Mouse (Mus musculus) gastrocnemius, postnatal 4 days (tissue): Measurements from ENCODE around the gene Cmip. TPM values are rescaled to one million over a fixed set of nuclear protein-coding genes. Genes with fewer than 3 reads are reported as not detected.

Experiments used
- DNase-seq, 2 experiments: peaks; one replicate each; pipeline ENCODE4 v3.0.0; 2021 to 2022; ENCODE audit warnings: low spot score in 2 of 2, mixed read lengths in 2 of 2
- total RNA-seq, 2 experiments: library from RNA; stranded (reverse); gene quantifications; 2 replicates each; pipeline ENCODE4 v1.2.3; 2021

Gene Cmip
- total RNA-seq, 2 experiments from 2014 or later, result 39.1 to 40.7 TPM

DNA sequence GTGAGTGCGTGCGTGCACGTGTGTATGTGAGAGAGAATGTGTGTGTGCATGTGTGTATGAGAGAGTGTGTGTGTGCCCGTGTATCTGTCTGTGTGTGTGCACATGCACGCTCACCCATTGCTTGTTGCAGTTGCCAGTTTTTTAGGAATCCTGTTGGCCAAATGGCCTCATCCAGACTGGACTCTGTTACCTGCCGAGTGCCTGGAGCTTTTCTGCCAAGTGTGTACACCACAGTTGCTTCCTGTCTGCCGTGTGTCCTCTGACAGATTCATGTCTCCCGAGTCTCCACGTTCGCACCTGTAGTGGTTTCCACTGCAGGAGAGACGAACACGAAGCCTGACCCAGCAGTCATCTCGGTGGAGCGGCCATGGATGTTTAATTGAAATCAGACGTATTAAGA lies 64.4 kb downstream of the Cmip start:
- DNase-seq, result no peak

DNA sequence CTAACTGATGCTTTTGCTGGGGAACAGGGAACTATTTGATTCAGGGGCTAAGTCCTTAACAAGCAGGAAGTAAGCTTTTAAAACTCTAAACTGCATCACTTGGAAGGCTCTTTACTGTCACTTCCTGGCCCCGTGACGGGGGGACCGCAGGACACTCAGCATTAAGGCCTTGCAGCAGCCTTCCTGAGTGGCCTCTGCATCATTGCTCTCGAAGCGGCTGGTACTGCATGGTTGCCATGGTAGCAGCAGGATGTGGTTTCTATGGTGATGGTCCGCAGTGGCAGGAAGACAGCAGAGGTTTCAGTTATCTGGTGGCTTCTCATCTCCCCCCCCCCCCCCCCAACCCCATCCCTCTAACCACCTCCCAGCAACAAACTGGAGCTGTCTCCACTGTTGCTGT lies 65.2 kb downstream of the Cmip start:
- no peak for DNase-seq

DNA sequence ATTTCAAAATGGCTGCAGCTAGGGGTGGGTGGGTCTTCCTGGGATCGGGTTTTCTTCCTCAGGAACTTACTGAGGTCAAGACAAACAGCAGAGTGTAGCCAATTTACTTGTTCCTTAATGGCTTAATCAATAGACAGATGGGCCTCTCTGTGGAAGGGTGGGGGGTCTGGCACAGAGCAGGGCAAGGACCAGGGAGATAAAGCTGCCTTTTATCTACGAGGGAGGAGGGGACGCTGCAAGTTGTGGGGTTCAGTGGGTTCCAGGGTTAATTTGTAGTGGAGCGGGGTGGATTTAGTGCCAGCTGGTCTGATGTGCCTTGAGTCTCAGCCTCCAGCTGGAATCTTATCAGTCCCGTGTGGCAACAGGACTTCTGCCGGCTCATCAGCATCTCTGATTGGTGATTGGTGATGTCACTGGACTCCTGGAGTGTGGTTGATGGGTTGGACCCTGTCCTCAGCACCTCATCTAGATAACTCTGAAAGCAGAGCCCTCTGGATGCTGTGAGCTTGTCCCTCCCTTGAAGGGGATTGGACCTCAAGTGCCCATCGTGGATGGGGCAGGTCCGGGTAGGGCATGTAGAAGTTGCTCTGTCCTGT lies 65.9 kb downstream of the Cmip start:
- DNase-seq, result no peak

DNA sequence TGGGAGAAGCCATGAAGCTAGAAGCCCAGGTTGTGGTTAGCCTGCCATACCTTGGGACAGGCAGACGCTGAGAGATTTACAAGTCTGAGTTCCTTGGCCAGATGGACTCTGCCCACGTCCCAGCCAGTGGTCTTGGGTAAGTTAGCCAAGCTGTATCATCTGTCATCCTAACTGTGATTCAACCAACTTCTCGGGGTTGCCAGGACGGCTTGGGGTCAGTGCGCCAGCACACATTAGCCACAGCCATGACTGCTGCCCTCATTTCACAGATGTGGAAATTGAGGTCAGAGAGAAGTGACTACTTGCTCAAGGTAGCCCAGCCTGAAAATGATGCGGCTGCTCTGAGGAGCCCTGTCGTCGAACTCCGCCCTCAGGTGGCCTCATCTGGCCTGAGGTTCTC lies 68.0 kb downstream of the Cmip start:
- DNase-seq, result no peak

DNA sequence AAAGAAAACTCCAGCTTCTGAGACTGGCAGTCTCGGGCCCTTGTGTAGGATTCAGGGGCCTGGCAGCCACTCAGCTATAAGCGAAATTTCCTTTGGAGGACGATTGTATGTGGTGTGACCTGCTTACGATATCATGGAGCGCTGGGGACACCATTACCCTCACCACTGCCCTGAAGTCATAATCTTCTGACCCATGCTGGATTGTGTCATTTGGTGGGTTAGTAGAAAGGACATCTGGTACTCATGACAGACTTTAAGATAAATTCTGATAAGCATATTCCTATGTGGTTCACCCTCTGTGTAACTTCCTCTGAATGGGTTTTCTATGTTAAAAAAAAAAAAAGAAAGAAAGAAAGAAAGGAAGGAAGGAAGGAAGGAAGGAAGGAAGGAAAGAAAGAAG lies 69.9 kb downstream of the Cmip start:
- no peak for DNase-seq

DNA sequence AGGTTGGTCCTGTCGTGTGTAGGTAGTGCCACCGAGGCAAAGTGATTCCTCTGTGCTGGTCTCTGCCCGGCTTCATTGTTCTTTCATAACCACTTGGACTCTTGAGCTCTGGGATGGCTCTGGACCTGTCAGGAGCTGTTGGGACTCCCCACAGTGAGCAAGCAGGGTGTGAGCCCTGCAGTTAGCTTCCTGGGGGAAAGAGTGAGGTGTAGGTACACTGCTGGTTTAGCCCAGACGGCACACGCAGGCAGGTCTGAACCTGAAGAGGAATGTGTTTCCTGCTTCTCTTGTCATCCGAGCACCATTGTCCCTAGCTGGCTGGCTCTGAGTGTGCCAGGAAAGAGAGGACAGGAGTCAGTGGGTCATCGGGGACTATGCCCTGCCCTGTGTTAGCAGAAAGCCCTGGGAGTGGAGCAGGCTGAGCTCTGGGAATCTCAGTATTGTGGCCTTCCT lies 70.5 kb downstream of the Cmip start:
- DNase-seq, result no peak

DNA sequence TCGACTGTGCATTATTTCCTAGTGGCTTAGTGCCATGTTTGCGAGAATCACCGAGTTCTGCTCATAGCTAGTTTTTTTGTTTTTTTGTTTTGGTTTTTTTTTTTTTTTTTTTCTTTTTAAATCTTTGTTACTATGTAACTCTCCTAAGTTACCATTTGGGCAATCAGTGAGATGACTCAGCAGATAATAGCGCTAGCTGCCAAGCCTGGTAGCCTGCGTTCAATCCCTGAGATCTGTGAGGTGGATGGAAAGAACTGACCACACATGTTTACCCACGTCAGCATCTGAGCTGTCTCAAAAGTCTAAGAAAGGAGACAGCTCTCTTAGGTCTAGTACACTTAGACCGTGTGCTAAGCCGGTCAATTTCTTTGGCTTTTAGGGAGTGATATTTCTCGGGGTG lies 71.9 kb downstream of the Cmip start:
- DNase-seq, result no peak

DNA sequence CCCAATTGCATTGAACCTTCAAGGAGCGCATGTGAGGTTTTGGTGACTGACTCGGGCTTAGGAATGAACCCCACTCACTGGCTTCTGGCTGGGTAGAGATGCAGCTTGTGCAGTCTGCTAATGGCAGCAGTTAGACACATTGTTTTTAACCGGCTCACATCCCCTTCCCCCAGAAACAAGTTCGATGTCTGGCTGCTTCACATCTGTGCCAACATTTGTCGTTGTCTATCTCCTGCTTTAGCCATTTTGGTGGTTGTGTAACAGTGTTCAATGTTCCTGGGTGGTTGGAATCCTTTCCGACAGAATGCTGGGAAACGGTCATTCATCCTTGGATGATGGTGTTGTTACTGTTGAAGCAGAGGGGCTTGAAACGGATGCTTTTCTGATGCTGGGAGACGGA lies 72.3 kb downstream of the Cmip start:
- DNase-seq, result no peak

DNA sequence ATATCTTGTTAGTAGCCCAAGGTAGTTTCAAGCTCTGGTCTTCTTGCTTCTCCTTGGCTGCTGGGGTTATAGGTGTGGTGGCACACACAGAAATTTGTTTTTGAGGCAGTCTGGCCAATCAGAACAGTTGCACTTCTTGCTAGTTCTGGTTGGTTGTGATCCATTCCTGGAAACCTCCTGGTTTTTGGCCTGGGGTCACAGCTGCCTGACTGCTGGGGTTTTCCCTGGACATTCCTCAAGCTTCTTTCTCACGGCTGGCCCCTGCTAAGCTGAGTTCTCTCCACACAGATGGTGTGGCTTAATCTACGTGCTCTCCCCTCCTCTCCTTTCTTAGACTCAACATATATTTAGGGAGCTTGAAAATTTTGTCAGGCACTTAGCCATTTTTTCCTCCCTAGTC lies 73.0 kb downstream of the Cmip start:
- DNase-seq, result no peak

DNA sequence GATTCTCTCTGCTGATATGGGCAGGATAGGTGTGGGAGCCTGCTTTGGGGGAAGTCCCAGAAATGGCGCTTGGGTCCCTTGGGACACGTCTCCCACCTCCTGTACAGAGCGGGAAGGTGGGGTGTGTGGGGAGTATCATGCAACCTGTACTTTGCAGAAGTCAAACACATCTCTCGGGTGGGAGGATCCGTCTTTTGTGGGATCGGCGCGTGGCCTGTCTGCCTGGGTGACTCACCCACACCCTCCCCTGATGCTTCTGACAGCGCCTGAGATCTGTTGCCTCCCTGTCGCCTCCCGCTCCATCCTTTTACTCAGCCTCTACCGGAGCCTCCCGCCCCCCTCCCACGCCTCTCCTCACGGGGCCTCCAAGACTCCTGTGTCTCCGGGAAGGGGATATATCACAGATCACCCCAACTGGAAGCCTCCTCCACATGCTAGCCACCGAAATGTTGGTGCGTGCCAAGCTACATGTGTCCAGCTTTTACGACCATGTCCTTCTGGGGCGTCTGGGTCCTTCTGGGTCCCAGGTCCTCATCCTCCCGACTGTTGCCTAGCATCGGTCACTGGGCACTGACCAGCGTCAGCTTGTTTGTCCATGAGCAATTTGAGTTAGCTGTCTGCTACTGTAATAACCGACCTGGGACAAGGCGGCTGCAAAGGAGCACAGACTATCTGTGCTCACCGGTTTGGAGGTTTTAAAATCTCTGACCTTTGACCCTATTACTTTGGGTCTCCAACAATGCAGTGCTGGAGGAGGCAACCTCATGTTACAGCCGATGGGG lies 75.6 kb downstream of the Cmip start:
- no peak for DNase-seq

DNA sequence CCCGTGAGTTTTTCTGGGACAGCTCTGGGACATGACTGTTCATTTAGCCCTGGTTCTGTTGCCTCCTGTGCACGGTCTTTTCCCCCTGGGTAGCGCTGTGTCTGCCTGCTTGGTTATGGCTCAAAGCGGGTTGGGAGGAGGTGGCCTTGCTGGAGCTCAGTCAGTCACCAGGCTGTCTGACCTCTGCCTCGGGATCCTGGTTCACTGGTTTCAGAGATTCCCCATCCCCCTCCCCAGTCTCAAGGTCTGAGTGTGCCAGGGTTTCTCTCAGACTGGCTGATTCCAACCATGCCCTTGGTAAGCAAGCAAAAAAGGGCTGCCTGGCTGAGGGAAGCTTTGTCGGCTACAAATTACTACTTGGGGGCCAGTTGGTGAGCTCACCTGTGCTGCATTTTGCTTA lies 76.8 kb downstream of the Cmip start:
- DNase-seq, result no peak

DNA sequence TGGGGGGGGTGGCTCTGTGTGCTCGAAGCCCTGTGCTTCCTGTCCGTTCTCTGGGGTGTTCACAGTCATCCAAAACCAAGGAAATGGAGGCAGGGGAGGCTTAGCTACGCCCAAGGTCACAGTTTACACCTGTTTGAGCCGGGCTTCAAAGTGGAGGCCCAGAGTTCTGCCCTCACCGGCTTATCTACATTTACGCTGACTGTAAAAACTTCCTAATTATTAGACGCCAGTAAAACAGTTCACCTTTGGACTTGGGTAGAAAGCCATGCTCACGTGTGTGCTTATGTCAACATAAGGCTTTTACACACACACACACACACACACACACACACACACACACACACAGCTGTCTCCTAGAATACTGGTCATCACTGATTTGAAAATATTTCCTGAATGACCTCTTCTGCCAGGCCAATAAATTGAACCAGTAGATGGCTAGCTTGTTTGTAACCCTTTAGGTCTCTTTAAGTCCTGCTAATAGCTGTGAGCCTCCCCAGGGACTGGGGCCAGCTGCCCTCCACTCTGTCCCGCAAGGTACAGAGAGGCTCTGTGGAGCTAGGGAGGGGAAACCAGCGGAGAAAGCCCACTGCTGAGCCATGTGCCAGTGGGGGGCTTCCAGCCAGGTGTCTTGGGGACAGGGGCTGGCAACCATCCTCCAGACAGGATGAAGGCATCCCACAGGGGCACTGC lies 77.3 kb downstream of the Cmip start:
- DNase-seq, result no peak

DNA sequence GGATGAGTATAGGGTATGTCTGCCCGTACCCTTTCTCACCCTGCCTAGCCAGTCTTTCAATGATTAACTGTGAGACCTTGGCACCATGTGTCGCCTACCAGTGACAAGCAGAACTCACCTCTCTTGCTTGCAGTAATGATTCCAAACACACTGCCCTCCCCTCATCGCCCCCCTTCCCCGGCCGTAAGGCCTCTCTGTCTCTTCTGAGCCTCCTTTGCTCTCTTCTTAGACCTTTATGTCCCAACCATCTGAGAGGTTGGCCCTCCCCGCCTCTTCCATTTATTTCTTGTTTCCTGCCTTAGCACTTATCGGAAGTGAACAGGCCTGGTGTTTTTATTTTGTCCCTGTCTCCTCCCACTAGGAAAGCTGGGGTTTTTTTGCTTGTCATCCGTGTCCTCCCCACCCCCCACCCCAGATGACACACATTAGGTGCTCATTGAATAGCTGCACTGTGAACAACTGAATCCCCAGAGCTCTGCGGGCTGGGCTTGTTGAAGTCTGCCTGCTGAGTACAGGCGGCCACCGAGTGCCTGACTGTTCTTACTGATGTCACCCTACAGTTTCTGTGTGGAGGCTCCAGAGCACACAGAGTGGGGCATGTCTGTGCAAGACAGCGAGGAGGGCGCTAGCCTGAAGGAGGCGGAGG lies 78.0 kb downstream of the Cmip start:
- DNase-seq, result no peak

DNA sequence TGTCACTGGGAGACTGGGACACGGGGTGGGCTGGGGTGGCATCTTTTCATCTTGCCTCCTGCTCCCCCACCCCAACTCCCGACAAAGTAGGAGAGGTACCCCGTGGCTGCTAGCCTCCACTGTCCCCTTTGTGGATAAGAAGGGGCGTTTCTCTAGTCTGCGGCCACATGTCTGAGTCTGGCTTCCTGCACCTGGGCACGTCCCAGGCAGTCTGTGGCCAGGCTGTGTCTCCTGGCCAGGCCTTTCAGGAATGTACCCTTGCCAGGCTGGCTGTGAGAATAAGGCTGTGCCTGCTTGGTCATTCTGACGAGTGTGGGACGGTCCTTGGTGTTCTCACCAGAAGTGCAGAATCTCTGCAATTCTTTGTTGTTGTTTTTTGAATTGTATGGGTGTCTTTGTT lies 78.6 kb downstream of the Cmip start:
- no peak for DNase-seq

DNA sequence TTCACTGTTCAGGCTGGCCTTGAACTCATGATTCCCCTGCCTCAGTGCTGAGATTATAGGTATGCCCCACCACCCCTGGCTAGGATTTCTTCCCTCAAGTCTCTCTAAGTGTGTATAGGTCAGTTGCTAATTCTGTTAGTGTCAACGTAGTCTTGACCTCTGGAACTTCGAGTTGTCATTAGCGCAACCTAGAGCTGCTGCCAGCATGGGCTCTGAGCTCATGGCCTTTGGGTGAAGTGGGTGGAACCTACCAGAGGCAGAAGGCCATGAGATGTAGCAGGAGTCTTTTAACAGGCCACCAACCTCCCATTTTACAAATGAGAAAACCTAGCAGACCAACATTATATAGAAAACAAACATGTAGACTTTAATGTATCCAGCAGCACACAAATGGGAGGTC lies 80.3 kb downstream of the Cmip start:
- DNase-seq, result no peak

DNA sequence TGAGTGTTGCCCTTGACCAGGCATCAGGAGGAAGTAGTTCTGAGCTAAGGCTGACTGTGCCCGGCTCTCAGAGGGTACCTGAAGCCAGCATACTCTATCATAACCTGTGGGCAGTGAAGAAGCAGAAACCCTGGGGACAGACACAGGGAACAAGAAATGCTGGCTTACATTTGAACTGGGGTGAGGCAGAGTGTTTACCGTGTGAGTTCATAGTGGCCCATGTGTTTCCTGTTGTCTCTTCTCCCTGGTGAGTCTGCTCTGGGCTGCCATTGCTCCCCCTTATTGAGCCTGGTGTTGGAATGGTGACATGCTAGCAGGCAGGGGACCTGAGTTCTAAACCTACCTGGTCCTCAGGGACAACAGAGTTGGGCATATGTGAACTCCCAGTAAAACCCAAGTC lies 81.8 kb downstream of the Cmip start:
- DNase-seq, result no peak

DNA sequence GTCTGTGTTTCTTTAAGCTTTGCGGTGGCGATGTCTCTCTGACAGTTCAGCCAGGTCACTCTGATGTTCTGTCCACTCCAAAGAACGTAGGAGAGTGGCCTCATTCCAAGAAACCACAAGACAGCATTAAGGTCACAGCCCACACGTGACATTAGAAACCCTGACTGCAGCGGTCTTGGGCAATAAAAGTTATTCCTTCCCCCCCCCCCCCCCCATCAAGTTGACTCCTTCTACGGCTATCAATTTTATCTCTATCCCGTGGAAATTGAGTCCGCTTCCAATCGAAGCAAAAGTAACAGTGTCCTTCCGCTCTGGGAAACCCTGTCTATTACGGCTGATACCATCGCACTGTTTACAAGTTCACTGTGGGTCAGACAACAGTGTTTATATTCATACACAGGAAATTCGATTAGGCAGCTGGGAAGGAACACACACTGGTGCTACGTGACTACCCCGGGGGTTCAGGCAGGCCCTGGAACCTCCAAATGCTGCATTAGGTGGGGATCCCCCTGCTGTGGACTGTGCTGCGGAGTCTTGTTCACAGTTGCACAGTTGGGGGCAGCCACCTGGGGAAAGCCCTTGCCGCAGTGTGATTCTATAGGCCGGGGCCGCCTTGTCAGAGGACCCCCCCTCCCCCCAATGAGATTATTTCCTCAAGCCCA lies 82.6 kb downstream of the Cmip start:
- no peak for DNase-seq

DNA sequence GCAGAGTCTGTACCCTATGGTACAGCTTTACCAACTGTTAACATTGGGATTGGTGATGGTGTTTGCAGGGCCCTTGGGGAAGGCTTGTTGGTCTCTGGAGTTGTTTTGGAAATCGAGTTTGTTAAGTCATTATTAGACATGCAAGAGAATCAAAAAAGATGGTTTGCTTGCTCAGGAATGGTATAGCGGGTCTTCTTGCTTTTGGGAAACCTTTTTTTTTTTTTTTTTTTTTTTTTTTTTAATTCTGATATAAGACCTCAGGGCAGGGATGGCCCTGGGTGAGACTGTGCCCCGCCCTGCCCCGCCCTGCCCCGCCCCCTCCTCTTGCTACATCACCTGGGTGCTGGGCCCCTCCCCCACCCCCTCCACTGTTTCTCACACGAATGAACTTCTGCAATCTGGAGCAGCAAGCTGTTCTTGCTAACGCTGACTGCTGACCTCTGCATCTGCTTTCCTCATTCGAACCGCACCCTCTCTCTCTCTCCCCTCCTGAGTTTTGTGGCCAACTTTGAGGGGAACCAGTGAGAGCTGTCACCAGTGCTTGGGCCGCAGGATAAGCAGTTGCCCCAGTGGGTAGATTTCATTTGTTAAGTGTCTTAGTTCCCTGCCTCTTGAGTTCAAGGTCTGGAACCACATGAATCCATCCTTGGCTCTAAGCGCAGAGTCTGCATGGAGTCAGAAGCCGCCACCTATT lies 83.2 kb downstream of the Cmip start:
- no peak for DNase-seq

DNA sequence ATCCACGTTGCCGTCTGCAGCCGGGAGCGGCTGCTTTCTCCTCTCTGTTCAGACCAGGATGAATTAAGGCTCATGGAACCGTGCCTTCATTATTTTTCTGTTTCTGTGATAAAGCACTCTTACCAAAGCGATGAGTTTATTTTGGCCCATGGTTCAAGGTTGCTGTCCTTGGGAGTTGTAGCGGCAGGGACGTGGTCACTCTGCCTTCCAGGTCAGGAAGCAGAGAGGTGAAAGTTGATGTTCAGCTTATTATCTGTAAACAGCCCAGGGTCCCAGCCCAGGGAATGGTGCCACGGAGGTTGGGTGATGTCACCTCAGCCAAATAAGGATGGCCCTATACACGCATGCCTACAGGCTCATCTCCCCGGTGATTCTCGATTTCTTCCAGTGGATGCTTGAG lies 83.9 kb downstream of the Cmip start:
- no peak for DNase-seq

DNA sequence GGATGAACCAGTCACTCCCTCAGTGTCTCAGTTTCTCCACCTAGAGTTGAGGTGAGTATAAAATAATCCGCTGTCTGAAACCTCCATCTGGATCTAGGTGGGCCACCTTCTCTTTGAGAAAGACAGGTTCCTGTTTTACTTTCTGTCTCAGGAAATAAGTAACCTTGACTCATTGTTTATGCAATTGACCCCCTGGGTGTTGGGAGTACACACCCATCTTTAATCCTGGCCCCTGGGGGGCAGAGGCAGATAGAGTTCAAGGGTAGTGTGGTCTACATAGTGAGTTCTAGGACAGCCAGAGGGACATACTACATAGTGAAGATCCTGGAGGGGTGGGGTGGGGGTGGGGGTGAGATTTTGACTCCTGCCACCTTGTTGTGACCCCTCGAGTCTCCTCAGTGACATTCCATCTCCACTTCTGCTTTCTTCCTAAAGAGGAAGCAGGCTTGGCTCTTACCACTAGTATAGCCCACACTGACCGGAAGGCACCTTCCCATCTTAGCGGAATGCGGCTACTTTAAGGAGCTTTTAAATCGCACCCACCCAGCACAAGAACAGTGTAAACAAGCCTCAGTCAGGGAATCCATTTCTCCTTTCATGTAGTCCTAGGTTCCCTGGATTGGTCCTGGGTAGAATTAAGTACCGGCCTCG lies 86.0 kb downstream of the Cmip start:
- DNase-seq, result no peak
